Mouse (Mus musculus) R1 (cell line): ENCODE results near the gene Slfn1.
A peak's percentile ranks its signal among the peaks of the same experiment; 100 is the strongest.
"Not testable (repeated sequence)": the region's sequence is repeated elsewhere in the genome, so short reads cannot be mapped to it uniquely, and the experiment has no call there.

Source experiments
- DNase-seq: peaks from one replicate; pipeline ENCODE4 v3.0.0-alpha.2; 2018; ENCODE audit warnings: low read depth, low spot score

Slfn1 gene

GRCm38 (mm10) chr11:83116597-83117227 lies at the start of gene Slfn1:
Gene Slfn1 (plus strand): TSS chr11:83116849.
- no peak for DNase-seq

DNA sequence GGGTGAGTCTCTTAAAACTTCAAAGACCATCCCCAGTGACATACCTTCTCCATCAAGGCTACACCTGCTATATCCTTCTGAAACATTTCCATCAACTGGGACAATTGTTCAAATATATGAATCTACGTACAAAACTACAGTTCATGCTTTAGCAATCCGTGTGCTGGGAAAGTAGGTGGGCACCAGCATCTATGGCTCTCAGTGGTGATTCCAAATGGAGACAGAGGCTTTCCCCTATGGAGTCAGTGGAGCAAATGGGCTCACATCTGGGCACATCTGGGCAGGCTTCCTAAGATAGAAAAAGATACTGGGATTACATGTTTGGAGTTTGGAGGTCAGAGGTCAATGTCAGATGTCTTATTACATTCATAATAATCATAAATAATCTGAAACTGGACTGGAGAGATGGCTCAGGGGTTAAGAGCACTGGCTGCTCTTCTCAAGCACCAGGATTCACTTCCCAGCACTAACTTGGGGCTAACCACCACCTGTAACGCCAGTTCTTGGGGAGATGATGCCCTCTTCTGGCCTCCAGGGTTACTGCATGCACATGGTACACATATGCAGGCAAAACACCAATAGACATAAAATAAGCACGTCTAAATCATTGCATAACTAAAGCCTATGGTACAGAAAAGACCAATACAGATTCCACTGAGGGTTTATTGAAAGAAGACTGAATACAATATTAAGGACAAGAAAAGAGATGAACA lies 48.5 kb upstream of the Slfn1 start:
- DNase-seq: peak; percentile 62

DNA sequence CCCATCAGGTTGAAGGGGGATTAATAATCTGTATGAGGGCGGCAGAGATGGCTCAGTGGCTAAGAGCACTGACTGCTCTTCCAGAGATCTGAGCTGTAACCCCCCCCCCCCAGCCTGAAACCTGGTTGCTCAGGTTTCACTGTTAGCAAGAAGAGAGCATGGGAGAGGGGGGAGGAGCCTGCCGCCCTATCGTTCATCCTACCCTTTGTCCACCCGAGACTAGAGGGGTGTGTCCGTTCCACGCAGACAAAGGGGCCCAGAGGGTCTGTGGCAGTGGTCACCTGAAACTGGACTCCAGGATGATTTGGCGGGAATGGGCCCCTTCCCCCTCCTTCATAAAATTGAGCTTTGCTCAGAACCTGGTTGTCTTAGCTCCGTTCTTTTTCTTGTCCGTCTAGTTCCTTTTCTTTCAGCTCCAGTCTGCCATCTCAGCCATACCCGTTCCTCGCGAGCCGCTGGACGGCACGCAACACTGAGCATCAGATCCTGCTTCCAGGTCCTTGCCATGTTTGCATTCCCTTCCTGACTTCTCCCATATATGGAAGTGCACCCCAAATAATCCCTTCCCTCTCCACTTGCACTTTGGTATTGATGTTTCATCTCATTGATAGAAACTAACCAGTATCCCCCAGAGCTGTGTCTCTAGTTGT lies 46.2 kb upstream of the Slfn1 start:
- DNase-seq: no peak

DNA sequence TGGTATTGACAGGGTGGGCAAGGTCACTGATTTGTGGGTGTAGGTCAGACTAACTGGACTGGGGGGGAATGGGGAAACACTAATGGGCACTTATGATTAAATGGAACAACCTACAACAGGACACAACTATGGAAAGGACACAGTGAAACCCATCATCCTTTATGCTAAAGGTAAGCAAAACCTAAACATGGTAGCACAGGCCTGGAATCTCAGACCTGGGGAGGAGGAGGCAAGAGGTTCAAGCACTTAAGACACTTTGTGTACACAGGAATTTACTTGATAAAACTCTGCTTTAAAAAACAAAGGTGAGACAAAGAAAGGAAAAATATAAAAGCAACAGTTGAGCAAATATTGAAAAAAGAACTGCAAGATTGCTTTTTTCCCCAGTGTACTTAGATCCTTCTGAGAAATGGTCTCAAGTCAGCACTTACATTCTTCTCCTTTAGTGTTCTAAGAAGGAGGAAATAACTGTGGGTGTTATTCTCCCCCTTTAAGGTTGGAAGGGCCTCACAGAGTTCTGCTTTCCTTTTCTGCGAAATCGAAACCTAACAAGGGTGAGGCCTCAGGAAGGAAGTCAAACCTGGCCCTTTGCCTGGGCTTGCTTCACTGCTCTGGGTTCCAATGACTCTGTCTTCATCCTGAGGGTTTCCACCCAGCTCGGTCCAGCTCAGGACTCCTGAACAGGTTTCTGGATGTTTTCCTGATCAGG lies 38.8 kb upstream of the Slfn1 start:
- DNase-seq: no peak

GRCm38 (mm10) chr11:83078423-83079140 lies 38.1 kb upstream of the Slfn1 start:
- no peak for DNase-seq

DNA sequence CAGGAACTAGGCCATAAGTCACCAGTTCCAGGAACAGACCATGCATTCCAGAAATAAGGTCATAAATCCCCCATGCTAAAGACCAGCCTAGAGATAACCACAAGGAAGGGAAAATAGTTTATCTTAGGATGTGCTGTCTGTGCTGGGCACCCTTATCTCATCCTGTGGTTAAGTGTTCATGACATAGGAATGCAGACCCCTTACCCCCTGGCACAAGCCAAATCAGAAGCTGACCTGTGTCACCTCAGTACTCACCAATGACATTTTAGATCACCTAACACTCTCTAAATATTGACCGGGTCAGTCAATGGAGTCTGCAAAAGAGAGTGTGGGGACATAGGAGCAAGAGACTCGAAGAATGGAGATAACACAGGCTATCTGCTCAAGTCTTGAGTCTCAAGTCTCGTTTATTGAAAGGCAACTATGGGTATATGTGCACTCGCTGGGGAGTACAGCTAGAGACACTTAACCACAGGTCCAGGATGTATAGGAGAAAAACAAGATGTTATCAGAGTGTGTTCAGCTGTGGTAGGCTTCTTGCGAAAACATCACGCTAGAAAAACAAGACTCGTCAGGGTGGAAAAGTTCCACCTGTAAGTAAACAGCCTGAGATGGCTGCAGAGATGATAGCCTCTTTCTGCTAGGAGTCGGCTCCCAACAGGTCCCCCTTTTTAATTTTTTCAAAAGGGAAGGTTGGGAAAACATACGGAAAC lies 37.0 kb upstream of the Slfn1 start:
- no peak for DNase-seq

GRCm38 (mm10) chr11:83082741-83083473 lies 33.7 kb upstream of the Slfn1 start:
- DNase-seq: no peak

DNA sequence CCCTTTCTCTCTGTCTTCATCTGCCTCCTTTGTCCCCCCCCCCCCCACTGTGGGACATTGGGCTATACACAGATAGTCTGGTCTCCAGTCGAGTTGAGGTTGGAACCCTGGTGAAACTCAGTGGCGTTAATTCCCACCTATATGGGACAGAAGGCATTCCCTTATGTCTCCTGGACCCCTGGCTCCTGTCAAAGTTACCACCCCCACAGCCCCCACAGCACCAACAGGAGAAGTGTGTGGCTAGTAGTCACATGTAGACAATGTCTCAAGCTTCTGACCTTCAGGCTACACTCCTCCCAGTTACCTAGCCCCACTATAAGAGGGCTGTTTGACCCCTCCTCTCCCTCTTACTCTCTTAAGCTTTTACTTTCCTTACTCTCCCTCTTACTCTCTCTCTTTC lies 32.5 kb upstream of the Slfn1 start:
- DNase-seq: no peak

DNA sequence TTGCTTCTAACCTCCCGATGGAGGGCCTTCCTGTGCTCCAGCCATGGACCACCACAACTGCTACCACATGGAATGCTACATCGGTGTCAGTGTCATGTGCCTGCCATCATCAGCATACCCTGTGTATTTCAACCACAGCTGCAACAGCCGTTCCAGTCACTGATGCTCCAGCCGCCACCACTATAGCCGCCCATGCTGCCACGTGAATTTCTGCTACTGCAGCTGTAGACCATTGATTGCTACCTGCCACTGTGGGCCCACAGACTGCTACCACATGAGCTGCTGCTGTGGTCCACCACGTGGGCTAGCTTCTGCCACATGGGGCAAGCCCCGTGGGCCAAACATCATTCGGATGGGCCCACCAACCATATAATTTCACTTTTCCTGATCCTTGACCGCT lies 31.9 kb upstream of the Slfn1 start:
- DNase-seq: no peak

DNA sequence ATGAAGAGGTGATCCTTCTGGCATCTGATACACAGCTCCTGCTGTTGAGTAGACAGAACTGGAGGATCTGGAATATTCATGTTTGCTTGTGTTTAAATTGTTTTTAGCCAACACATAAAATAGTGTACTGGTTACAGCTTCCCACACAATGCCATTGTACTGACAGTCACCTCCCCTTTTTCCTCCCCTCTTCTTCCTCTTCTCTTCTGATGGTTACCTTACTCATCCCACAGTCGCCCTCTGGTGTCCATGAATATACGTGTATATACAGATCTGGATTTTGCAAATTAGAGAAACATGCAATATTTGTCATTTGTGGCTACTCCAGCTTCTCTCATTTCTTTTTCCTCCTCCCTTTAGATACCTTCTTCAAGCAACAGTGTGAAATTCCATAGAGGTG lies 1.5 kb upstream of the Slfn1 start:
- no peak for DNase-seq

DNA sequence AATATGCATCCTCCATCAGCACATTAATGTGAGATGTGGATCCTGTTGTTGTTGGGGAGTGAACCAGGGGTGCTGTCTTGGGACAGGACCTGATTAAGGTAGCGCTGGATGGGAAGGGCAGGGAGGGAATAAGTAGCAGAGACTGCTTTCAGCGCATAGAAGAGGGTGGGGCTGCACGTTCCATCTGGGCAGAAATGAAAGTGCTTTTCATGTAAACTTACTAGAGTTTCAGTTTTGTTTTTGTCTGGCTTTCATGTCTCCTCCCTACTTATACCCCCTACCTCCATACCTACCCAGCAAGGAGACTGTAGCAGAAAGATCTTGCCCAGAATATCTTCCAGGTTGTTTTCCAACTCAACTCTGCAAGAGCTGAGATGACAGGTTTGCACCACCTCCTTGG lies 1.4 kb downstream of the Slfn1 start:
- no peak for DNase-seq

DNA sequence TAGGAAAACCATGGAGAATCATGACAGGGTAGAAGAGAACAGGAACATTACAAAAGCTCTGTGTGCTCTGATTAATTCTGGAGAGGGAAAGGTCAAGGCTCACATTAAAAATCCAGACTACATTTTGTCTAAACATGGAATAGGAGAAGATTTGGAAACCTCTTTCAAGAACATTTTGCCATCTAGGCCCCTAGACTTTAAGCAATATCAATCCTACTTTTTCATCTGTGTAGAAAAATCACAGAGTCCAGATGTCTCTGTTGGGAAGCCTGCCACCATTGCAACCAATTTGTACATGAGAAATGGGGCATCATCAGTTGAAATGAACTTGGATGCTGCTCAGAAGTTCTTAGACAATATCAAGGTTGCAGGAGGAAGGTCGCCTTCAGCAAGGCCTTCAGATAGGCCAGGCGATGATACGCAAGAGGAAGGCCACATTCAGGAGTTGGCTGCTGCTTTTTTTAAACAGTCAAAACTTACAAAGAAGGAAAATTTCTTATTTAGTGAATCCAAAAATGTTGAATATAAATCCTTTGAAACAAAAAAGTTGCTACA lies 4.6 kb downstream of the Slfn1 start:
- DNase-seq: no peak

GRCm38 (mm10) chr11:83123198-83123597 lies 6.5 kb downstream of the Slfn1 start:
- DNase-seq: no peak

- no peak for DNase-seq
Observed at GRCm38 (mm10) chr11:83124906-83125305, 8.3 kb downstream of the Slfn1 start.

- not testable (repeated sequence) for DNase-seq
Observed at GRCm38 (mm10) chr11:83125633-83126032, 9.0 kb downstream of the Slfn1 start.

- not testable (repeated sequence) for DNase-seq
Observed at GRCm38 (mm10) chr11:83137253-83137652, 20.6 kb downstream of the Slfn1 start.

GRCm38 (mm10) chr11:83148939-83149338 lies 32.3 kb downstream of the Slfn1 start:
- DNase-seq: not testable (repeated sequence)
